Mouse (Mus musculus): ENCODE data around the gene Gm11568. TPM values are rescaled to one million over a fixed set of nuclear protein-coding genes. Genes with fewer than 3 reads are reported as not detected.
"Not testable (repeated sequence)": the region's sequence is repeated elsewhere in the genome, so short reads cannot be mapped to it uniquely, and the experiment has no call there.

The Gm11568 gene
- not detected in 3 replicates for total RNA-seq (2017)

- ATAC-seq (replicated peaks; ENCODE audit: insufficient number of reproducible peaks, low FRiP score, low TSS enrichment, poor library complexity, severe bottlenecking), result no peak
These were observed at the start of gene Gm11568 for GRCm38 (mm10) chr11:99857617-99858016. Gm11568 (plus strand) TSS chr11:99857917.

- ATAC-seq (replicated peaks; ENCODE audit: insufficient number of reproducible peaks, low FRiP score, low TSS enrichment, poor library complexity, severe bottlenecking), result not testable (repeated sequence)
These were observed 47.9 kb upstream of the Gm11568 start, which contains the start of gene Krtap4-13 for GRCm38 (mm10) chr11:99809792-99810191. Krtap4-13 (minus strand) TSS chr11:99809892.

- ATAC-seq (replicated peaks; ENCODE audit: insufficient number of reproducible peaks, low FRiP score, low TSS enrichment, poor library complexity, severe bottlenecking), result not testable (repeated sequence)
These were observed 42.2 kb upstream of the Gm11568 start, which contains the start of gene Gm11564 for GRCm38 (mm10) chr11:99815566-99815965. Gm11564 (minus strand) TSS chr11:99815666.

GRCm38 (mm10) chr11:99837966-99838365 lies 19.8 kb upstream of the Gm11568 start, which contains the start of gene 2300003K06Rik:
2300003K06Rik (minus strand) TSS chr11:99838066.
- no peak for ATAC-seq (replicated peaks; ENCODE audit: insufficient number of reproducible peaks, low FRiP score, low TSS enrichment, poor library complexity, severe bottlenecking)

- ATAC-seq (replicated peaks; ENCODE audit: insufficient number of reproducible peaks, low FRiP score, low TSS enrichment, poor library complexity, severe bottlenecking), result no peak
These were observed 15.5 kb upstream of the Gm11568 start for GRCm38 (mm10) chr11:99842185-99842584.

- ATAC-seq (replicated peaks; ENCODE audit: insufficient number of reproducible peaks, low FRiP score, low TSS enrichment, poor library complexity, severe bottlenecking), result no peak
These were observed 11.0 kb upstream of the Gm11568 start for GRCm38 (mm10) chr11:99846746-99847145.

- ATAC-seq (replicated peaks; ENCODE audit: insufficient number of reproducible peaks, low FRiP score, low TSS enrichment, poor library complexity, severe bottlenecking), result no peak
These were observed 6.2 kb upstream of the Gm11568 start, which contains the start of gene Krtap4-16 for GRCm38 (mm10) chr11:99851508-99851907. Krtap4-16 (minus strand) TSS chr11:99851608.

GRCm38 (mm10) chr11:99854121-99854520 lies 3.6 kb upstream of the Gm11568 start:
- ATAC-seq (replicated peaks; ENCODE audit: insufficient number of reproducible peaks, low FRiP score, low TSS enrichment, poor library complexity, severe bottlenecking), result no peak

GRCm38 (mm10) chr11:99858761-99859160 lies 1.0 kb downstream of the Gm11568 start:
- ATAC-seq (replicated peaks; ENCODE audit: insufficient number of reproducible peaks, low FRiP score, low TSS enrichment, poor library complexity, severe bottlenecking), result no peak

GRCm38 (mm10) chr11:99864176-99864575 lies 6.5 kb downstream of the Gm11568 start, which contains the start of gene Gm11559:
Gm11559 (plus strand) TSS chr11:99864476.
- not testable (repeated sequence) for ATAC-seq (replicated peaks; ENCODE audit: insufficient number of reproducible peaks, low FRiP score, low TSS enrichment, poor library complexity, severe bottlenecking)

- not testable (repeated sequence) for ATAC-seq (replicated peaks; ENCODE audit: insufficient number of reproducible peaks, low FRiP score, low TSS enrichment, poor library complexity, severe bottlenecking)
These were observed 15.4 kb downstream of the Gm11568 start, which contains the start of gene Krtap9-1 for GRCm38 (mm10) chr11:99873089-99873488. Krtap9-1 (plus strand) TSS chr11:99873389.

GRCm38 (mm10) chr11:99878887-99879286 lies 21.2 kb downstream of the Gm11568 start, which contains the start of gene Gm11567:
Gm11567 (plus strand) TSS chr11:99879187.
- not testable (repeated sequence) for ATAC-seq (replicated peaks; ENCODE audit: insufficient number of reproducible peaks, low FRiP score, low TSS enrichment, poor library complexity, severe bottlenecking)

GRCm38 (mm10) chr11:99907620-99908019 lies 49.9 kb downstream of the Gm11568 start, which contains the start of gene Krtap31-1:
Krtap31-1 (plus strand) TSS chr11:99907920.
- no peak for ATAC-seq (replicated peaks; ENCODE audit: insufficient number of reproducible peaks, low FRiP score, low TSS enrichment, poor library complexity, severe bottlenecking)

Other genes with a start within 250 kb of the Gm11568 start
- not detected in 3 replicates for gene Gm11937, start 247.7 kb upstream of the Gm11568 start, total RNA-seq (2017)
- not detected in 3 replicates for gene Krtap2-4, start 243.1 kb upstream of the Gm11568 start, total RNA-seq (2017)
- gene Gm11562, start 237.5 kb upstream of the Gm11568 start, total RNA-seq (2017), result not detected in 3 replicates
- not detected in 3 replicates for gene Krtap4-1, start 229.7 kb upstream of the Gm11568 start, total RNA-seq (2017)
- not detected in 3 replicates for gene Krtap4-2, start 222.8 kb upstream of the Gm11568 start, total RNA-seq (2017)
- not detected in 3 replicates for gene Krtap4-7, start 213.8 kb upstream of the Gm11568 start, total RNA-seq (2017)
- not detected in 3 replicates for gene Gm11555, start 207.7 kb upstream of the Gm11568 start, total RNA-seq (2017)
- gene Gm11563, start 199.0 kb upstream of the Gm11568 start, total RNA-seq (2017), result not detected in 3 replicates
- not detected in 3 replicates for gene Krtap4-6, start 192.0 kb upstream of the Gm11568 start, total RNA-seq (2017)
- gene Gm14190, start 167.2 kb upstream of the Gm11568 start, total RNA-seq (2017), result not detected in 3 replicates
- gene Gm14180, start 123.6 kb upstream of the Gm11568 start, total RNA-seq (2017), result not detected in 3 replicates
- not detected in 3 replicates for gene Gm11595, start 85.0 kb upstream of the Gm11568 start, total RNA-seq (2017)
- not detected in 3 replicates for gene Krtap4-8, start 77.2 kb upstream of the Gm11568 start, total RNA-seq (2017)
- not detected in 3 replicates for gene Krtap4-9, start 72.7 kb upstream of the Gm11568 start, total RNA-seq (2017)
- gene Gm11596, start 64.5 kb upstream of the Gm11568 start, total RNA-seq (2017), result not detected in 3 replicates
- not detected in 3 replicates for gene Gm11569, start 59.0 kb upstream of the Gm11568 start, total RNA-seq (2017)
- not detected in 3 replicates for gene Gm11554, start 53.5 kb upstream of the Gm11568 start, total RNA-seq (2017)
- not detected in 3 replicates for gene Krtap4-13, start 48.0 kb upstream of the Gm11568 start, total RNA-seq (2017)
- gene Gm11564, start 42.3 kb upstream of the Gm11568 start, total RNA-seq (2017), result not detected in 3 replicates
- not detected in 3 replicates for gene 2300003K06Rik, start 19.9 kb upstream of the Gm11568 start, total RNA-seq (2017)
- gene Krtap4-16, start 6.3 kb upstream of the Gm11568 start, total RNA-seq (2017), result not detected in 3 replicates
- gene Gm11559, start 6.6 kb downstream of the Gm11568 start, total RNA-seq (2017), result not detected in 3 replicates
- not detected in 3 replicates for gene Krtap9-1, start 15.5 kb downstream of the Gm11568 start, total RNA-seq (2017)
- not detected in 3 replicates for gene Gm11567, start 21.3 kb downstream of the Gm11568 start, total RNA-seq (2017)
- gene Krtap31-1, start 50.0 kb downstream of the Gm11568 start, total RNA-seq (2017), result not detected in 3 replicates
- gene Gm11565, start 56.8 kb downstream of the Gm11568 start, total RNA-seq (2017), result not detected in 3 replicates
- not detected in 3 replicates for gene Krtap31-2, start 78.4 kb downstream of the Gm11568 start, total RNA-seq (2017)
- gene Krtap9-5, start 90.6 kb downstream of the Gm11568 start, total RNA-seq (2017), result not detected in 3 replicates
- not detected in 3 replicates for gene Krtap29-1, start 121.1 kb downstream of the Gm11568 start, total RNA-seq (2017)
- not detected in 3 replicates for gene Krtap16-1, start 128.7 kb downstream of the Gm11568 start, total RNA-seq (2017)
- not detected in 3 replicates for gene Krtap17-1, start 136.1 kb downstream of the Gm11568 start, total RNA-seq (2017)
- gene Krt33a, start 158.3 kb downstream of the Gm11568 start, total RNA-seq (2017), result not detected in 3 replicates
- gene Krt33b, start 172.0 kb downstream of the Gm11568 start, total RNA-seq (2017), result not detected in 3 replicates
- not detected in 3 replicates for gene Krt34, start 183.6 kb downstream of the Gm11568 start, total RNA-seq (2017)
- not detected in 3 replicates for gene Krt31, start 192.6 kb downstream of the Gm11568 start, total RNA-seq (2017)
- gene Krt32, start 230.3 kb downstream of the Gm11568 start, total RNA-seq (2017), result not detected in 3 replicates
- not detected in 3 replicates for gene Krt35, start 238.3 kb downstream of the Gm11568 start, total RNA-seq (2017)
- not detected in 3 replicates for gene Krt36, start 247.7 kb downstream of the Gm11568 start, total RNA-seq (2017)